Mouse (Mus musculus) CH12.LX (cell line): Measurements from ENCODE around the gene Ugt1a6b. TPM values are rescaled to one million over a fixed set of nuclear protein-coding genes. Genes with fewer than 3 reads are reported as not detected.

Source experiments
- DNase-seq: peaks from one replicate; pipeline ENCODE4 v3.0.0-alpha.2; 2013; ENCODE audit errors: extremely low read depth
- H3K27ac ChIP-seq: 2 replicates; pipeline ENCODE4 v1.5.1; 2012; ENCODE audit warnings: low read depth, mild to moderate bottlenecking, control low read depth, moderate library complexity; ENCODE audit not compliant: insufficient read depth
- H3K27me3 ChIP-seq: replicated peaks from 2 replicates; pipeline ENCODE3; 2012; ENCODE audit warnings: inconsistent platforms
- H3K36me3 ChIP-seq, 2 experiments: replicated peaks in 1 of 2; 2 replicates each; pipeline versions ENCODE3 to v1.6.1; 2012; ENCODE audit warnings: inconsistent platforms in 1 of 2, low read length in 1 of 2, mild to moderate bottlenecking in 1 of 2, mixed read lengths in 1 of 2, moderate library complexity in 1 of 2; ENCODE audit not compliant: control insufficient read depth in 1 of 2, insufficient read depth in 1 of 2
- H3K4me1 ChIP-seq, 2 experiments: 2 replicates each; pipeline ENCODE4 v1.6.1; 2012; ENCODE audit warnings: inconsistent platforms in 1 of 2, moderate library complexity in 1 of 2; ENCODE audit not compliant: insufficient read depth in 2 of 2, control insufficient read depth in 1 of 2
- H3K4me2 ChIP-seq: 2 replicates; pipeline ENCODE4 v1.6.1; 2012; ENCODE audit warnings: low read depth, mild to moderate bottlenecking, control low read depth; ENCODE audit not compliant: poor library complexity, insufficient read depth, severe bottlenecking
- H3K4me3 ChIP-seq, 3 experiments: fragments of 150-350 bp in 1 of 3; sonication (generic) in 1 of 3; replicated peaks in 1 of 3; 2 replicates each; pipeline versions ENCODE3 to v1.5.1; 2011 to 2012; ENCODE audit warnings: low read depth in 2 of 3, low read length in 2 of 3, mild to moderate bottlenecking in 2 of 3, moderate library complexity in 2 of 3, control low read depth in 1 of 3, improper control_type of control experiment in 1 of 3, inconsistent platforms in 1 of 3, mixed read lengths in 1 of 3; ENCODE audit not compliant: poor library complexity in 1 of 3
- H3K79me2 ChIP-seq: replicated peaks from 2 replicates; pipeline ENCODE4 v1.6.1; 2012; ENCODE audit warnings: mild to moderate bottlenecking, moderate library complexity; ENCODE audit not compliant: control insufficient read depth, poor library complexity, insufficient read depth, severe bottlenecking; ENCODE audit errors: extremely low read depth
- H3K9ac ChIP-seq: 2 replicates; pipeline ENCODE4 v1.6.1; 2012; ENCODE audit warnings: low read depth, mild to moderate bottlenecking, control low read depth, moderate library complexity; ENCODE audit not compliant: insufficient read depth
- H3K9me3 ChIP-seq: replicated peaks from 2 replicates; pipeline ENCODE3; 2012; ENCODE audit warnings: low read length, inconsistent platforms, mixed read lengths
- CHD1 ChIP-seq: IDR thresholded peaks from 2 replicates; pipeline ENCODE4 v1.6.1; 2012; ENCODE audit warnings: low read depth, low read length, improper control_type of control experiment, inconsistent platforms
- CHD2 ChIP-seq: IDR thresholded peaks from 2 replicates; pipeline ENCODE4 v1.6.1; 2011; ENCODE audit warnings: low read length, improper control_type of control experiment
- CTCF ChIP-seq, 2 experiments: IDR thresholded peaks in 1 of 2; conservative IDR thresholded peaks in 1 of 2; 2 replicates each; pipeline ENCODE4 v1.5.1; 2011 to 2012; ENCODE audit warnings: low read depth in 2 of 2, low read length in 2 of 2, improper control_type of control experiment in 1 of 2, inconsistent platforms in 1 of 2, mild to moderate bottlenecking in 1 of 2, moderate library complexity in 1 of 2
- IRF4 ChIP-seq: IDR thresholded peaks from 2 replicates; pipeline ENCODE4 v1.6.1; 2014; ENCODE audit warnings: low read depth, mild to moderate bottlenecking, inconsistent platforms, low read length, improper control_type of control experiment
- JUND ChIP-seq: conservative IDR thresholded peaks from 2 replicates; pipeline ENCODE4 v1.6.1; 2011; ENCODE audit warnings: low read depth, low read length, improper control_type of control experiment
- KAT2A ChIP-seq: IDR thresholded peaks from 2 replicates; pipeline ENCODE4 v1.6.1; 2012; ENCODE audit warnings: low read length, improper control_type of control experiment, inconsistent platforms; ENCODE audit not compliant: insufficient replicate concordance
- MAFK ChIP-seq: IDR thresholded peaks from 2 replicates; pipeline ENCODE4 v1.6.1; 2011; ENCODE audit warnings: low read length, improper control_type of control experiment; ENCODE audit not compliant: insufficient replicate concordance
- MEF2A ChIP-seq: IDR thresholded peaks from 2 replicates; pipeline ENCODE4 v1.6.1; 2014; ENCODE audit warnings: low read depth, mild to moderate bottlenecking, inconsistent platforms, low read length, improper control_type of control experiment, borderline replicate concordance
- MXI1 ChIP-seq: IDR thresholded peaks from 2 replicates; pipeline ENCODE4 v1.6.1; 2011; ENCODE audit warnings: mild to moderate bottlenecking, low read depth, low read length, improper control_type of control experiment
- NRF1 ChIP-seq: IDR thresholded peaks from 2 replicates; pipeline ENCODE4 v1.6.1; 2014; ENCODE audit warnings: low read depth, mild to moderate bottlenecking, inconsistent platforms, low read length, improper control_type of control experiment, moderate library complexity
- PAX5 ChIP-seq: IDR thresholded peaks from 2 replicates; pipeline ENCODE4 v1.6.1; 2012; ENCODE audit warnings: low read length, inconsistent platforms, mixed read lengths
- POLR2AphosphoS2 ChIP-seq: IDR thresholded peaks from 2 replicates; pipeline ENCODE4 v1.6.1; 2011; ENCODE audit warnings: low read depth, low read length, improper control_type of control experiment
- TBP ChIP-seq: conservative IDR thresholded peaks from 2 replicates; pipeline ENCODE4 v1.6.1; 2011; ENCODE audit warnings: low read depth, low read length, improper control_type of control experiment
- TCF12 ChIP-seq: IDR thresholded peaks from 2 replicates; pipeline ENCODE4 v1.6.1; 2014; ENCODE audit warnings: low read depth, mild to moderate bottlenecking, inconsistent platforms, low read length, improper control_type of control experiment
- UBTF ChIP-seq: IDR thresholded peaks from 2 replicates; pipeline ENCODE4 v1.6.1; 2012; ENCODE audit warnings: low read depth, mild to moderate bottlenecking, inconsistent platforms, low read length, improper control_type of control experiment, moderate library complexity
- ZC3H11A ChIP-seq: IDR thresholded peaks from 2 replicates; pipeline ENCODE4 v1.6.1; 2012; ENCODE audit warnings: low read depth, mild to moderate bottlenecking, inconsistent platforms, low read length, improper control_type of control experiment
- ZKSCAN1 ChIP-seq: IDR thresholded peaks from 2 replicates; pipeline ENCODE4 v1.6.1; 2012; ENCODE audit warnings: low read depth, inconsistent platforms, low read length, improper control_type of control experiment, borderline replicate concordance
- ZMIZ1 ChIP-seq: IDR thresholded peaks from 2 replicates; pipeline ENCODE4 v1.6.1; 2012; ENCODE audit warnings: low read depth, mild to moderate bottlenecking, inconsistent platforms, low read length, improper control_type of control experiment
- ZNF384 ChIP-seq: IDR thresholded peaks from 2 replicates; pipeline ENCODE4 v1.6.1; 2012; ENCODE audit warnings: low read depth, low read length, improper control_type of control experiment, inconsistent platforms
- dilution Hi-C: fragments of 300-500 bp; cut with MboI; formaldehyde crosslinking; loops from 2 replicates; pipeline ENCODE4 v1.14.3; 2020; ENCODE audit warnings: low sequenced_read_pairs; ENCODE audit not compliant: extremely low pct_unique_long_range_greater_than_20kb, extremely low pct_ligation_motif_present
- in situ Hi-C: fragments of 300-500 bp; cut with MboI; formaldehyde crosslinking; loops from 3 replicates; pipeline ENCODE4 v1.14.3; 2019; ENCODE audit warnings: low sequenced_read_pairs, low pct_ligation_motif_present, low pct_unique_long_range_greater_than_20kb, mixed read lengths
- polyA plus RNA-seq: library from polyadenylated mRNA; unstranded; fragments of >175 nt; gene quantifications from 2 replicates; pipeline ENCODE4 v1.2.1, GENCODE M21; 2012; ENCODE audit warnings: low read depth; ENCODE audit not compliant: insufficient read length
- total RNA-seq, 2 experiments: library from RNA; depleted of rRNA; stranded (reverse); fragments of 300-350 nt in 1 of 2; fragments of >200 nt in 1 of 2; gene quantifications; 2 replicates each; pipeline ENCODE4 v1.2.3; 2012 to 2014

The Ugt1a6b gene
- total and polyA plus RNA-seq, 3 experiments = 0.13 to 0.26 TPM; not detected in 1

- H3K36me3 ChIP-seq = no peaks in the 10 kb centered on the region
- no peak overlapping the region for H3K4me3 ChIP-seq
- no peak overlapping the region for H3K27ac ChIP-seq
- no peaks in the 10 kb centered on the region for H3K4me1 ChIP-seq
- H3K27me3 ChIP-seq = peaks cover 15% of the 10 kb centered on the region
- H3K79me2 ChIP-seq = no peaks in the 10 kb centered on the region
- H3K4me2 ChIP-seq = no peak overlapping the region
- H3K9ac ChIP-seq = no peak overlapping the region
- no peak for DNase-seq
- TF ChIP-seq JUND (no peak), MEF2A (no peak), CHD2 (no peak), IRF4 (no peak), TBP (no peak), POLR2AphosphoS2 (no peak), MAFK (no peak)
- dilution Hi-C loops (no loop called here), in situ Hi-C loops (no loop called here)
- peaks cover 75% of the 10 kb centered on the region for H3K9me3 ChIP-seq
Observed at GRCm38 (mm10) chr1:88250023-88250422, 147.0 kb downstream of the Ugt1a6b start.

- H3K36me3 ChIP-seq = no peaks in the 10 kb centered on the region
- peaks cover 13% of the 10 kb centered on the region for H3K27me3 ChIP-seq
- no peak for TF ChIP-seq ZMIZ1
- TF ChIP-seq TCF12 = no peak
- no peak for TF ChIP-seq PAX5
- no peak for TF ChIP-seq MXI1
- TF ChIP-seq CTCF (conservative IDR thresholded peaks at IDR 0.05 in 1 of 2, IDR thresholded peaks at IDR 0.05 in 1 of 2; ENCODE audit: low read depth in 2 of 2, low read length in 2 of 2) = no peak
- no peak for TF ChIP-seq TBP
- TF ChIP-seq POLR2AphosphoS2 = no peak
- TF ChIP-seq MAFK = no peak
- no peak for TF ChIP-seq CHD2
- no peak for TF ChIP-seq KAT2A
- TF ChIP-seq ZC3H11A = no peak
- no peak for TF ChIP-seq ZNF384
- TF ChIP-seq UBTF = no peak
- no peak for TF ChIP-seq IRF4
- no peak for TF ChIP-seq NRF1
- TF ChIP-seq CHD1 = no peak
- no peak for TF ChIP-seq ZKSCAN1
- H3K4me1 ChIP-seq = no peaks in the 10 kb centered on the region
- no peak overlapping the region for H3K4me2 ChIP-seq
- H3K9ac ChIP-seq = no peak overlapping the region
- peaks cover 78% of the 10 kb centered on the region for H3K9me3 ChIP-seq
- DNase-seq = no peak
- dilution Hi-C loops (no loop called here), in situ Hi-C loops (no loop called here)
- H3K27ac ChIP-seq = no peak overlapping the region
- no peaks in the 10 kb centered on the region for H3K79me2 ChIP-seq
- H3K4me3 ChIP-seq = no peak overlapping the region
Observed at GRCm38 (mm10) chr1:88253106-88253505, 150.1 kb downstream of the Ugt1a6b start.
